Mouse (Mus musculus) adrenal gland, adult (tissue): ENCODE measurements around the gene Gphn.

Experiments used
- DNase-seq, 2 experiments: peaks; one replicate each; pipeline ENCODE4 v3.0.0; 2022 to 2023; ENCODE audit warnings: low spot score in 1 of 2; ENCODE audit not compliant: inconsistent age in 2 of 2

The Gphn gene

DNA sequence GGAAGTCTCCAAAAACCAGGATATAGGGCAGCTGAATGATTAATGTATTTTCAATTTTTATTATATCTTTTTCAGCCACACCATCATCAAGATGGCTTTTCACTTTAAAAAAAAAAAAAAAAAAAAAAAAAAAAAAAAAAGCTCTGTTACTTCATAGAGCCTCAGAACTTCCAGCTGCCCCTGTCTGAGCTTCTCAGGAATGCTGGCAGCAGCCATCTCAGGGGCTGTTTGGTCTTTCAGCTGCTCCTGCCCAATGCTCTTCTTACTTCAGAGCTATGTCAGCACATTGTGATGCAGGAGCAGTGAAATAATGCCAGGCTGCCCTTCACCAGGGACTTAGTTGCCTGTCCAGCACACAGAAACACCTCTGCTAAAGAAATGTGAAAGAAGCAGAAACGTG is 465.1 kb downstream of the Gphn start, which contains the start of gene Fam71d:
Fam71d (plus strand) TSS at position 211 of the 400 bp plus-strand sequence.
- DNase-seq, result no peak

DNA sequence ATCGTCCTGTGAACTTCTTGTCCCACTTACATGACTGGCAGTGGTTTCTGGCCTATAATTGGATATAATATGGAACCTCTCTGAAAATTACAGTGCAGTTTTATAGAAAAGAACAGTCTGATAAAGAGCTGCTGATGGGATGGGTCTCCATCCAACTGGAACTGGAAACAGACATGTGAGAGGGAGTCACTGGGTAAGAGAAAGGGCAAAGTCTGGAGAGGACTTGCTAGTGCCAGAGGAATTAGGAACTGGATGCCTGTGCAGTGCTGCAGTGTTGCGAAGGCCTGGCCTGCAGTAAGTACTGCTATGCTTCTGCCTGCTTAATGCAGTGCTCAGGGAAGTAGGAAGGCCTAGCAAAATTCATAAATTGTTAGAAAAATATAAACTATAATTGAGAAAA is 467.1 kb downstream of the Gphn start:
- no peak for DNase-seq

DNA sequence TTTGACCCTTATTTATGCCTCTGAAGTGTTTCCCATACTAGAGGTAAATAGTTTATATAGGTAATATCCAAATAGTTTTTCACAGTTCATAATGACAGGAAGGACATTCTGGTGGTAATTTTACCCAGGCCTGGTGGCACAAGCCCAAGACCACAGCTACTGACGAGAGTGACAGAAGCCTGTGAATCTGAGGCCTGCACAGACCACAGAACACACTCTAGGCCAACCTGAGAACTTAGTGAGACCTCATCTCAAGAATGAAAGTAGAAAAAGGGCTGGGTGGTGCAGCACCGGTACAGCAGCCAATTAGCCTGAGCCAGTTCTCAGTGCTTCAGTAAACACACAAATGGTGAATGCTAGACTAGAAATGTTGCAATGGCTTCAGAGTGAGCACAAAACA is 491.6 kb downstream of the Gphn start:
- DNase-seq, result no peak

GRCm38 (mm10) chr12:78727723-78728122 is 501.5 kb downstream of the Gphn start:
- no peak for DNase-seq
